Mouse (Mus musculus): Measurements from ENCODE around the gene Osbpl6. TPM values are rescaled to one million over a fixed set of nuclear protein-coding genes. Genes with fewer than 3 reads are reported as not detected.

The Osbpl6 gene
- total and polyA plus RNA-seq, 3 experiments = 5.9 to 13.5 (median 11.4) TPM

DNA sequence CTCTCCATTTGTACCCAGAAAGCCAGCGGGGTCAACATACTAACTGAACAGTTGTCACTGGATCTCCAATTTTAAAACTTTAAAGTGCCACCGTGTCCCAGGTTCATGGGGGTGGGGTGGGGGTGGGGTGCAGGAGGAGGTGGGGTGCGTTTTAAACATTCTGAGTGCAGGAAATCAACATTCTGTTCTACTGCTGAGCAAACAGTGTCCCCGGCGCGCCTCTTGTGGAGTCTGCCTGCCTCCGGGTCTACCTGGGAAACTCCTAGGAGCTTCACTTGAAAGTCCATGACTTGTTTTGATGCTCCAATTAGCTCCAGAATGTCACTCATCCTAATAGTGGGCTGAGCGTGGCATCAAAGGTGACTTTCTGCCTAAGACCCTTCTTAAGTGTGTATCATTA lies 139.2 kb downstream of the Osbpl6 start:
- WGBS = 84% methylated on average over 8 of the region's 8 CpGs
- H3K9ac ChIP-seq (ENCODE audit: low read depth, low read length) = no peak overlapping the region

DNA sequence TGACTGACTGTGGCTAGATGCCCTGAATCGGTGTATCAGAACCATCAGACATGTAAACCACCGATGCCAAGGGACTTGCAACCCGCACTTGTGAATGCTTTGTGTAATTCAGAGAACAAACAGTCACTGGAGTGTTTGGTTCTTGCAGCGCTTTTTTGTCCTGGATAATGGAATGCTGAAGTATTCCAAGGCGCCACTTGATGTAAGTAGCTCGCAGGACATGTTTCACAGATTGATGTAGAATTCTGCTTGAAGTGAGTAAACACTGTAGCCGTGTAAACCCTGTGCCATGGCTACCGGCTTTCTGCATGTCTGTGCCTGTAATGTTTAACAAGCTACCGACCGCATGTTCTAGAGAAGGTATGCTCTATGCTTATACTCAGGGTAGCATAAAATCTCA lies 141.9 kb downstream of the Osbpl6 start:
- H3K27me3 ChIP-seq (ENCODE audit: control insufficient read depth, insufficient read depth, low read length) = no peaks in the 10 kb centered on the region
- H3K4me3 ChIP-seq = no peak overlapping the region
- DNase-seq = no peak
- no peaks in the 10 kb centered on the region for H3K79me2 ChIP-seq (replicated peaks; ENCODE audit: control insufficient read depth, insufficient read depth, low read length)
- H3K9ac ChIP-seq (ENCODE audit: low read depth, low read length) = no peak overlapping the region
- intact Hi-C loops (cut with DNase I) = no loop called here
- no peaks in the 10 kb centered on the region for H3K36me3 ChIP-seq (ENCODE audit: control insufficient read depth, insufficient read depth, low read length)
- TF ChIP-seq CTCF (IDR thresholded peaks at IDR 0.05) = no peak
- TF ChIP-seq EP300 (IDR thresholded peaks at IDR 0.05; ENCODE audit: insufficient read depth, low read depth, low read length) = no peak
- no peak for TF ChIP-seq POLR2A (IDR thresholded peaks at IDR 0.05; ENCODE audit: insufficient read depth, low read depth, low read length)
- no peak overlapping the region for H3K27ac ChIP-seq
- 92% methylated on average over 10 of the region's 10 CpGs for WGBS
- no peaks in the 10 kb centered on the region for H3K4me1 ChIP-seq (ENCODE audit: control insufficient read depth, insufficient read depth, low read length)

More for the DNA sequence above, 139.2 kb downstream of the Osbpl6 start:
- Histone ChIP-seq H3K4me3 (no peak overlapping the region), H3K27ac (no peak overlapping the region), H3K36me3 (ENCODE audit: control insufficient read depth, insufficient read depth, low read length) (no peaks in the 10 kb centered on the region), H3K27me3 (ENCODE audit: control insufficient read depth, insufficient read depth, low read length) (no peaks in the 10 kb centered on the region), H3K4me1 (ENCODE audit: control insufficient read depth, insufficient read depth, low read length) (no peaks in the 10 kb centered on the region), H3K79me2 (replicated peaks; ENCODE audit: control insufficient read depth, insufficient read depth, low read length) (no peaks in the 10 kb centered on the region)
- no peak for TF ChIP-seq EP300 (IDR thresholded peaks at IDR 0.05; ENCODE audit: insufficient read depth, low read depth, low read length)
- no peak for TF ChIP-seq POLR2A (IDR thresholded peaks at IDR 0.05; ENCODE audit: insufficient read depth, low read depth, low read length)
- TF ChIP-seq CTCF (IDR thresholded peaks at IDR 0.05) = no peak
- intact Hi-C loops (cut with DNase I) = no loop called here
- DNase-seq = no peak

DNA sequence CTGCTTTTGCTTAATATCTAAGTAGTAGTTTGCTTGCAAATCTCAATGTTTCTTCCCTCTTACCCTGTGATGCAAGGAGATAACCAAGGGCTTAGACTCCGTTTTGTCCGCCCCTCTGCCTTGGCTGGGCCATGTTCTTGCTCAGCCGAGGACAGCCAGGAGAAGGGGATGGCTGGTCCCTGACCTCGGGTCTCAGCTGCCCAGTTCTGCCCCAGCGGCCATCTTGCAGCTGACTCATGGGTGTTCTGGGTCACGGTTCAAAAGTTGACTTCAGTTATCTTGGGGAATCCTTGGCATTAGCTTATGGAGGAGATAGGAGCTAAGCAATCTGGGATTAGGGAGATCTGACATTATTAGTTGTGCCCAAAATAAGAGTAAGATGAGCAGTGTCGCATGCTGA lies 142.5 kb downstream of the Osbpl6 start:
- Histone ChIP-seq H3K79me2 (replicated peaks; ENCODE audit: control insufficient read depth, insufficient read depth, low read length) (no peaks in the 10 kb centered on the region), H3K4me3 (no peak overlapping the region), H3K27me3 (ENCODE audit: control insufficient read depth, insufficient read depth, low read length) (no peaks in the 10 kb centered on the region), H3K36me3 (ENCODE audit: control insufficient read depth, insufficient read depth, low read length) (no peaks in the 10 kb centered on the region), H3K4me1 (ENCODE audit: control insufficient read depth, insufficient read depth, low read length) (no peaks in the 10 kb centered on the region), H3K9ac (ENCODE audit: low read depth, low read length) (no peak overlapping the region), H3K27ac (no peak overlapping the region)
- 81% methylated on average over 7 of the region's 7 CpGs for WGBS
- TF ChIP-seq CTCF (IDR thresholded peaks at IDR 0.05) = no peak
- no peak for TF ChIP-seq POLR2A (IDR thresholded peaks at IDR 0.05; ENCODE audit: insufficient read depth, low read depth, low read length)
- TF ChIP-seq EP300 (IDR thresholded peaks at IDR 0.05; ENCODE audit: insufficient read depth, low read depth, low read length) = no peak
- no peak for DNase-seq
- intact Hi-C loops (cut with DNase I) = no loop called here

DNA sequence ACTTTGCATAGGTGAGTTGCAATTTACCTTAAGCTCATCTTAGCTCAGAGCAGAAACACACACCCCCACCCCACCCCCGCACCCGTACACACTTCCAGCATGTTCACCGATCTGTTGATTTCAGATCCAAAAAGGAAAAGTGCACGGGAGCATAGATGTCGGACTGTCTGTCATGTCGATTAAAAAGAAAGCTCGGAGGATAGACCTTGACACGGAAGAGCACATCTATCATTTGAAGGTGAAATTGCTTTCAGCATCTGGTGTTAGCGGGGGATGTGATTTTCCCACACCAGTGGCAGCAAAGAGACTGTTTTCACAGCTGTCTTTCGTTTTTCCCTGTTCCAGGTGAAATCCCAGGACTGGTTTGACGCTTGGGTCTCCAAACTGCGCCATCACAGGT lies 143.0 kb downstream of the Osbpl6 start:
- H3K9ac ChIP-seq (ENCODE audit: low read depth, low read length) = no peak overlapping the region
- no peaks in the 10 kb centered on the region for H3K36me3 ChIP-seq (ENCODE audit: control insufficient read depth, insufficient read depth, low read length)
- TF ChIP-seq POLR2A (IDR thresholded peaks at IDR 0.05; ENCODE audit: insufficient read depth, low read depth, low read length) (no peak), EP300 (IDR thresholded peaks at IDR 0.05; ENCODE audit: insufficient read depth, low read depth, low read length) (no peak), CTCF (IDR thresholded peaks at IDR 0.05) (no peak)
- no peak for DNase-seq
- no peaks in the 10 kb centered on the region for H3K4me1 ChIP-seq (ENCODE audit: control insufficient read depth, insufficient read depth, low read length)
- WGBS = 89% methylated on average over 12 of the region's 12 CpGs
- no peak overlapping the region for H3K27ac ChIP-seq
- no peaks in the 10 kb centered on the region for H3K27me3 ChIP-seq (ENCODE audit: control insufficient read depth, insufficient read depth, low read length)
- no peak overlapping the region for H3K4me3 ChIP-seq
- H3K79me2 ChIP-seq (replicated peaks; ENCODE audit: control insufficient read depth, insufficient read depth, low read length) = no peaks in the 10 kb centered on the region
- intact Hi-C loops (cut with DNase I) = no loop called here

DNA sequence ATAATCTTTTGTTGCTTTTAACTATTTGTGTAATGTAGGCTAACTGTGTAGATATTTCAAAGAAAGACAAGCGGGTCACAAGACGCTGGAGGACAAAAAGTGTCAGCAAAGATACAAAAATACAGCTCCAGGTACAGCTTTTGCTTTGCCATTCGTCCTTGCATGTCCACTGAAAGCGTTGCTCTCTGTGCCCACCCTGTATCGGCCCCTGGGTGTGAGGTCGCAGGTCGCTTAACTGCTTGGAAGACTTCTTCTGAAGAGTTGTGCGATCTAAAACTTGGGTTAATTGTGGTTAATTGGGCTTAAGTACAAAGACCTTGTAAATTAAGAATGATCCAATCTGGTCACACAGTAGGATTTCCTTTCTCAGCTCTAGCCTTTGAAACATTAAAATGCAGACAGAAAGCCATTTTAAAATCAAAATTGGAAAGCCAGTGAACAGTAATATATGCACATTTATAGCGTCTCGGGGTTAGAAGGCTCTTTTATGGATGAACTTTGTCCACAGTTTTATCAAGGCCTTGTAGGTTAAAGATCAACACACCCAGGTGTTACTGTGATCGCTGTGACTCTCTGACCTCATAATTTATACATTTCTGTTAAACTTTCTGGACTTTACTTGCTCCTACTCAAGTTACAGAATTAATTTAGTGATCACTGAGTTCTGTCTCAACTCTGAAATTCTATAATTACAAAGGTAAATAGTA lies 149.7 kb downstream of the Osbpl6 start:
- no peak overlapping the region for H3K4me3 ChIP-seq
- no peaks in the 10 kb centered on the region for H3K36me3 ChIP-seq (ENCODE audit: control insufficient read depth, insufficient read depth, low read length)
- H3K4me1 ChIP-seq (ENCODE audit: control insufficient read depth, insufficient read depth, low read length) = no peaks in the 10 kb centered on the region
- TF ChIP-seq EP300 (IDR thresholded peaks at IDR 0.05; ENCODE audit: insufficient read depth, low read depth, low read length) = no peak
- TF ChIP-seq CTCF (IDR thresholded peaks at IDR 0.05) = no peak
- no peak for TF ChIP-seq POLR2A (IDR thresholded peaks at IDR 0.05; ENCODE audit: insufficient read depth, low read depth, low read length)
- 90% methylated on average over 11 of the region's 11 CpGs for WGBS
- H3K79me2 ChIP-seq (replicated peaks; ENCODE audit: control insufficient read depth, insufficient read depth, low read length) = no peaks in the 10 kb centered on the region
- intact Hi-C loops (cut with DNase I) = no loop called here
- no peak for DNase-seq
- no peak overlapping the region for H3K27ac ChIP-seq
- no peak overlapping the region for H3K9ac ChIP-seq (ENCODE audit: low read depth, low read length)
- H3K27me3 ChIP-seq (ENCODE audit: control insufficient read depth, insufficient read depth, low read length) = no peaks in the 10 kb centered on the region

DNA sequence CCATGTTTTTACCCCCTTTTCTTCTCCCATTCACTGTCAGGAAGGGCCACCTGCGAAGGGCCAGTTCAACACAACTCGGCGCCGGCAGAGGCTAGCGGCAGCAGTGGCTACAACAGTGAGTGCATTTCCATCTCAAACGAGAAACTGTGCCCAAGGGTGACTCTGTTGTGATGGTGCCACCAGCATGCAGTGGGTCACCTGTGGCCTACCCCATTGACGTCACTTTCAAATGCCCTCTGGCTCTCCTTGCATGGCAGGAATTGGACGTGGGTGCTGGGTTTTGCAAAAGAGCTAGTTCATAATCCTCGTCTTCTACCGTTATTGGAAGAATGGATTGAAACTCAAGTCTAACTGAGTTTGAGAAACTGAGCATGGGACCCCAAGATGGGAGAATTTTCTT lies 153.8 kb downstream of the Osbpl6 start:
- Histone ChIP-seq H3K79me2 (replicated peaks; ENCODE audit: control insufficient read depth, insufficient read depth, low read length) (no peaks in the 10 kb centered on the region), H3K4me3 (no peak overlapping the region), H3K9ac (ENCODE audit: low read depth, low read length) (no peak overlapping the region), H3K27ac (no peak overlapping the region), H3K27me3 (ENCODE audit: control insufficient read depth, insufficient read depth, low read length) (no peaks in the 10 kb centered on the region), H3K36me3 (ENCODE audit: control insufficient read depth, insufficient read depth, low read length) (no peaks in the 10 kb centered on the region), H3K4me1 (ENCODE audit: control insufficient read depth, insufficient read depth, low read length) (no peaks in the 10 kb centered on the region)
- no peak for TF ChIP-seq POLR2A (IDR thresholded peaks at IDR 0.05; ENCODE audit: insufficient read depth, low read depth, low read length)
- TF ChIP-seq EP300 (IDR thresholded peaks at IDR 0.05; ENCODE audit: insufficient read depth, low read depth, low read length) = no peak
- no peak for TF ChIP-seq CTCF (IDR thresholded peaks at IDR 0.05)
- 90% methylated on average over 10 of the region's 10 CpGs for WGBS
- DNase-seq = no peak
- intact Hi-C loops (cut with DNase I) = no loop called here
